Mouse (Mus musculus) heart, postnatal 14 days (tissue): ENCODE results near the gene Adar. TPM values are rescaled to one million over a fixed set of nuclear protein-coding genes. Genes with fewer than 3 reads are reported as not detected.
A peak's percentile ranks its signal among the peaks of the same experiment; 100 is the strongest.
"Not testable (repeated sequence)": the region's sequence is repeated elsewhere in the genome, so short reads cannot be mapped to it uniquely, and the experiment has no call there.

Experiments
- DNase-seq, 2 experiments: peaks; one replicate each; pipeline ENCODE4 v3.0.0; 2021 to 2022
- intact Hi-C: fragments of 180-260 bp; cut with DNase I; formaldehyde crosslinking; loops from one replicate; pipeline ENCODE4 v1.15.1; 2025
- total RNA-seq, 2 experiments: library from RNA; stranded (reverse); gene quantifications; 2 replicates each; pipeline ENCODE4 v1.2.3; 2021

Adar gene
- total RNA-seq, 2 experiments from 2014 or later: 12.5 to 13.5 TPM

- intact Hi-C loops: loop anchor here (1.0 to 5.0 kb wide), 2 partner anchors 73 to 177 kb away; partner anchors contain the start of gene Atp8b2
Measured at GRCm38 (mm10) chr3:89784991-89785753, 70.3 kb downstream of the Adar start.

GRCm38 (mm10) chr3:89786275-89786674, 71.5 kb downstream of the Adar start:
- no peak for DNase-seq
- intact Hi-C loops: no loop called here

More at GRCm38 (mm10) chr3:89784991-89785753, 70.3 kb downstream of the Adar start:
- peak; percentile 87 to 92 for DNase-seq

GRCm38 (mm10) chr3:89788680-89789352, 74.0 kb downstream of the Adar start:
- DNase-seq: no peak
- intact Hi-C loops: no loop called here

GRCm38 (mm10) chr3:89794616-89795015, 79.8 kb downstream of the Adar start:
- no peak for DNase-seq
- intact Hi-C loops: no loop called here

- DNase-seq: no peak
- intact Hi-C loops: no loop called here
Measured at GRCm38 (mm10) chr3:89795746-89796145, 80.9 kb downstream of the Adar start.

- intact Hi-C loops: no loop called here
- peak; percentile 17 to 27 for DNase-seq
Measured at GRCm38 (mm10) chr3:89796358-89796757, 81.5 kb downstream of the Adar start.

- intact Hi-C loops: no loop called here
- DNase-seq: no peak
Measured at GRCm38 (mm10) chr3:89798518-89798917, 83.7 kb downstream of the Adar start.

GRCm38 (mm10) chr3:89799476-89799875, 84.7 kb downstream of the Adar start:
- no peak for DNase-seq
- intact Hi-C loops: no loop called here

- intact Hi-C loops, DNase-seq: not testable (repeated sequence)
Measured at GRCm38 (mm10) chr3:89800078-89800477, 85.3 kb downstream of the Adar start.

- intact Hi-C loops: no loop called here
Measured at GRCm38 (mm10) chr3:89800774-89801506, 86.1 kb downstream of the Adar start.

GRCm38 (mm10) chr3:89801507-89801847, 86.7 kb downstream of the Adar start:
- intact Hi-C loops: no loop called here
- no peak for DNase-seq

More at GRCm38 (mm10) chr3:89800774-89801506, 86.1 kb downstream of the Adar start:
- no peak for DNase-seq

GRCm38 (mm10) chr3:89802876-89803275, 88.1 kb downstream of the Adar start:
- intact Hi-C loops: no loop called here
- DNase-seq: no peak

Other genes with a start within 250 kb of the Adar start
- 1 to 10 TPM; 4.0 to 6.5 TPM for gene Kcnn3, start 194.9 kb upstream of the Adar start, total RNA-seq
- under 1 TPM; 0.20 to 0.29 TPM for gene Chrnb2, start 49.6 kb downstream of the Adar start, total RNA-seq
- gene Ube2q1, start 58.6 kb downstream of the Adar start, total RNA-seq: 10 to 100 TPM; 28.0 to 28.6 TPM
- gene She, start 116.3 kb downstream of the Adar start, total RNA-seq: 10 to 100 TPM; 18.1 TPM
- 1 to 10 TPM; 4.9 to 5.5 TPM for gene Il6ra, start 198.2 kb downstream of the Adar start, total RNA-seq
- 10 to 100 TPM; 39.5 to 45.4 TPM for gene Atp8b2, start 248.5 kb downstream of the Adar start, total RNA-seq